Mouse (Mus musculus): ENCODE measurements around the gene Wnt5b.

The Wnt5b gene

GRCm38 (mm10) chr6:119414262-119415043 is 129.7 kb downstream of the Wnt5b start:
- no peak for DNase-seq

GRCm38 (mm10) chr6:119412588-119412987 is 131.6 kb downstream of the Wnt5b start:
- DNase-seq: no peak

GRCm38 (mm10) chr6:119411511-119411910 is 132.6 kb downstream of the Wnt5b start:
- DNase-seq: no peak

- DNase-seq: peak; percentile 37
Measured at GRCm38 (mm10) chr6:119409766-119410165, 134.4 kb downstream of the Wnt5b start.

GRCm38 (mm10) chr6:119408582-119408981 is 135.6 kb downstream of the Wnt5b start:
- no peak for DNase-seq

- DNase-seq: no peak
Measured at GRCm38 (mm10) chr6:119407818-119408217, 136.3 kb downstream of the Wnt5b start.

- DNase-seq: no peak
Measured at GRCm38 (mm10) chr6:119406528-119406927, 137.6 kb downstream of the Wnt5b start.

GRCm38 (mm10) chr6:119405310-119405709 is 138.8 kb downstream of the Wnt5b start:
- peak in 1 of 2 experiments; percentile 16 for DNase-seq

- DNase-seq: no peak
Measured at GRCm38 (mm10) chr6:119404854-119405253, 139.3 kb downstream of the Wnt5b start.

GRCm38 (mm10) chr6:119402976-119403375 is 141.2 kb downstream of the Wnt5b start:
- DNase-seq: no peak

GRCm38 (mm10) chr6:119401545-119402304 is 142.4 kb downstream of the Wnt5b start:
- no peak for DNase-seq

GRCm38 (mm10) chr6:119400649-119401048 is 143.5 kb downstream of the Wnt5b start:
- no peak for DNase-seq

GRCm38 (mm10) chr6:119399371-119399770 is 144.8 kb downstream of the Wnt5b start:
- no peak for DNase-seq

- peak; percentile 70 to 73 for DNase-seq
Measured at GRCm38 (mm10) chr6:119396309-119396634, 147.9 kb downstream of the Wnt5b start.

- DNase-seq: no peak
Measured at GRCm38 (mm10) chr6:119395421-119396308, 148.5 kb downstream of the Wnt5b start.

GRCm38 (mm10) chr6:119392836-119393235 is 151.3 kb downstream of the Wnt5b start:
- no peak for DNase-seq

- no peak for DNase-seq
Measured at GRCm38 (mm10) chr6:119390728-119391127, 153.4 kb downstream of the Wnt5b start.

- no peak for DNase-seq
Measured at GRCm38 (mm10) chr6:119389089-119389488, 155.1 kb downstream of the Wnt5b start.

- peak; percentile 97 to 98 for DNase-seq
Measured at GRCm38 (mm10) chr6:119388650-119389012, 155.5 kb downstream of the Wnt5b start.

- peak; percentile 40 to 72 for DNase-seq
Measured at GRCm38 (mm10) chr6:119387801-119388649, 156.1 kb downstream of the Wnt5b start.

GRCm38 (mm10) chr6:119386821-119387220 is 157.3 kb downstream of the Wnt5b start:
- DNase-seq: no peak

- no peak for DNase-seq
Measured at GRCm38 (mm10) chr6:119386421-119386820, 157.7 kb downstream of the Wnt5b start.

Data from kidney, postnatal 36 days (tissue).